Mouse (Mus musculus): ENCODE measurements around the gene Ros1.

Ros1 gene

DNA sequence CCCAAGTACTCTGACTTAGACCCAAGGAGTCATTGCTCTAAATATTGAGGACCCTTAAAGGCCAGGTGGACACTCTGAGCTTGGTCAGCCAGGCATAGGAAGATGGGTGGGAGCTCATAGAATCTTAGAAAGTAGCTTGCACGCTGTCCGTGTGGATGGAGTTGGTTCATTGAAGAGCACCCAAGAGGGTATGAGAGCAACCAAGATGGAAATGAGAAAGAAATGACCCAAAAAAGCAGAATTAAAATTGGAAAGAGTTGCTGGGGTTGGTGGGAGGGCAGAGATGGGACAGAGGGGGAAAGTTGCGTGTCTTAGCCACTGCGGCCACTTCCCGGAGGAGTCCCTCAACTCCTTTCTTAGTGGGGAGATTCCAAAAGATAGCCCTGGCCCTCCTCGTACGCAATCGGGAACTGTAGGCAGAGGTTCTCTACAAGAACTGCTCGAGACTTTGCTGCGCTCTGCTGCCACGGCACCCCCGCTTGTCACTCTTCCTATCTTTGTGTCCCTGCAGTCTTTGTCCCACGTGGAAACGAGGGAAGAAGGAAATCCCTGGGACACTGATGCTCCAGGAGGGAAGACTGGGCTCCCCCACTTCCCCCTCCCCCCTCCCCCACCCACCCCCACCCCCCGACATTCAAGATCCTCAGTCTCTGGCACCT lies 173.2 kb downstream of the Ros1 start:
- DNase-seq, result no peak

GRCm38 (mm10) chr10:52021231-52021630 lies 173.8 kb downstream of the Ros1 start:
- no peak for DNase-seq

- no peak for DNase-seq
These were observed 176.6 kb downstream of the Ros1 start for GRCm38 (mm10) chr10:52018471-52018870.

Data from kidney, adult 18-20 months (tissue).